Mouse (Mus musculus) G1E (cell line): ENCODE data around the gene Agbl3.

Source experiments
- CTCF ChIP-seq: IDR thresholded peaks from 2 replicates; pipeline ENCODE4 v1.5.1; 2012; ENCODE audit warnings: low read depth, low read length, inconsistent platforms, mixed read lengths
- GATA1 ChIP-seq: IDR thresholded peaks from 2 replicates; pipeline ENCODE4 v1.6.1; 2012; ENCODE audit warnings: borderline replicate concordance, low read length, inconsistent platforms, mixed read lengths
- POLR2AphosphoS5 ChIP-seq: IDR thresholded peaks from 2 replicates; pipeline ENCODE4 v1.6.1; 2012; ENCODE audit warnings: low read depth, low read length, inconsistent platforms; ENCODE audit not compliant: insufficient replicate concordance
- TAL1 ChIP-seq: conservative IDR thresholded peaks from 2 replicates; pipeline ENCODE4 v1.6.1; 2012; ENCODE audit warnings: low read depth, low read length, inconsistent platforms, mixed read lengths

GRCm38 (mm10) chr6:34906661-34907060, 126.4 kb downstream of the Agbl3 start:
- TF ChIP-seq CTCF (no peak), POLR2AphosphoS5 (no peak), GATA1 (no peak), TAL1 (no peak)
